Comparison of ENCODE assay signal across 8 mouse cellular contexts in genomic region chr6:51523807-51524320, GRCm38 (mm10). TPM values are rescaled to one million over a fixed set of nuclear protein-coding genes. Genes with fewer than 3 reads are reported as not detected.
DNase-seq lines count a peak whose midpoint lies in the region; ATAC-seq and TF ChIP-seq lines count a peak whose summit lies in the region.

Snx10 (plus strand) TSS chr6:51523901.

- DNase-seq in ES-E14 (ENCODE audit: low read depth, low spot score): no peak
- peak; percentile 73 for DNase-seq in forebrain, embryonic 14.5 days (ENCODE audit: low spot score)
- DNase-seq in heart, postnatal 10 days: peak; percentile 57 to 59
- peak; percentile 29 to 54 for DNase-seq in layer of hippocampus, postnatal 14 days (ENCODE audit: low spot score in 2 of 2)
- DNase-seq in lung, postnatal 10 days: peak; percentile 29
- DNase-seq in ovary, postnatal 36 days (ENCODE audit: low spot score): peak; percentile 60
- peak; percentile 43 to 52 for DNase-seq in urinary bladder, postnatal 36 days (ENCODE audit: low spot score in 2 of 2)

- peak within 1 kb of the TSS; percentile 85 for H3K27ac ChIP-seq in ES-E14 (ENCODE audit: insufficient read depth, low read depth, low read length, poor library complexity, severe bottlenecking)
- H3K27ac ChIP-seq in forebrain, embryonic 14.5 days (ENCODE audit: low read depth, low read length): peak within 1 kb of the TSS; percentile 57; the same call in 1 of the 2 replicates

- no peaks in the 10 kb centered on the region for H3K27me3 ChIP-seq in forebrain, embryonic 14.5 days (replicated peaks; ENCODE audit: control insufficient read depth, insufficient read depth, low read length)

- H3K9me3 ChIP-seq in ES-E14 (ENCODE audit: control insufficient read depth, insufficient read depth, low read depth, low read length): no peaks in the 10 kb centered on the region
- no peaks in the 10 kb centered on the region for H3K9me3 ChIP-seq in forebrain, embryonic 14.5 days (replicated peaks; ENCODE audit: control insufficient read depth, low read length)

- peak; percentile 67; the same call in 1 of the 2 replicates for ATAC-seq in cerebellum, adult (ENCODE audit: insufficient number of reproducible peaks, low FRiP score, low TSS enrichment)
- peak; percentile 76 for ATAC-seq in forebrain, embryonic 14.5 days

- no peaks in the 10 kb centered on the region for H3K36me3 ChIP-seq in ES-E14 (ENCODE audit: control insufficient read depth, insufficient read depth, low read length, poor library complexity, severe bottlenecking)
- H3K36me3 ChIP-seq in forebrain, embryonic 14.5 days (ENCODE audit: control insufficient read depth, insufficient read depth, low read length): no peaks in the 10 kb centered on the region

- intact Hi-C loops in heart, postnatal 10 days (cut with DNase I): no loop called here

- H3K9ac ChIP-seq in ES-E14 (ENCODE audit: insufficient read depth, low read depth, low read length, poor library complexity, severe bottlenecking): peak within 1 kb of the TSS; percentile 95
- H3K9ac ChIP-seq in forebrain, embryonic 14.5 days (ENCODE audit: low read length): peak within 1 kb of the TSS; percentile 79

- peak within 1 kb of the TSS; percentile 69 for H3K4me2 ChIP-seq in forebrain, embryonic 14.5 days (ENCODE audit: low read length)

- peak within 1 kb of the TSS; percentile 71 to 91 for H3K4me3 ChIP-seq in ES-E14 (ENCODE audit: insufficient read depth in 1 of 2, low read depth in 1 of 2, low read length in 2 of 2, poor library complexity in 1 of 2, severe bottlenecking in 1 of 2)
- peak within 1 kb of the TSS; percentile 70 for H3K4me3 ChIP-seq in forebrain, embryonic 14.5 days (ENCODE audit: low read depth, low read length)

- in situ Hi-C loops in ES-E14 (cut with MboI; ENCODE audit: low sequenced_read_pairs in 2 of 2, unreplicated experiment in 2 of 2): no loop called here

- H3K4me1 ChIP-seq in ES-E14 (ENCODE audit: control insufficient read depth in 2 of 2, insufficient read depth in 2 of 2, low read length in 2 of 2, poor library complexity in 1 of 2): peaks cover 0 to 5% of the 10 kb centered on the region in 2 experiments; a peak in 2 of 4 replicates
- peaks cover 6% of the 10 kb centered on the region; the same call in 1 of the 2 replicates for H3K4me1 ChIP-seq in forebrain, embryonic 14.5 days (ENCODE audit: control insufficient read depth, insufficient read depth, low read length)

- under 1% methylated on average over 47 of the region's 47 CpGs for WGBS in forebrain, embryonic 14.5 days

TF ChIP-seq in ES-E14, 5 proteins besides CTCF, POLR2A, EP300 and RAD21:
- TF ChIP-seq CHD2 (IDR thresholded peaks at IDR 0.05; ENCODE audit: low read depth, low read length): no peak
- TF ChIP-seq HCFC1 (IDR thresholded peaks at IDR 0.05; ENCODE audit: borderline replicate concordance, insufficient read depth, low read length): no peak
- peak; percentile 83; the same call in 1 of the 2 replicates for TF ChIP-seq ZNF384 (IDR thresholded peaks at IDR 0.05; ENCODE audit: low read depth, low read length)
- peak; percentile 27; the same call in 1 of the 2 replicates for TF ChIP-seq MAFK (IDR thresholded peaks at IDR 0.05; ENCODE audit: insufficient read depth, low read depth, low read length)
- no peak for TF ChIP-seq ZC3H11A (IDR thresholded peaks at IDR 0.05; ENCODE audit: borderline replicate concordance, low read depth, low read length)

RNA-seq across cellular contexts. Expression of gene Snx10, which starts in this region (rescaled TPM):
- total RNA-seq in ES-E14 (2012; rRNA removed): 20.9 and 21.2 TPM in 2 replicates
- polyA plus RNA-seq in forebrain, embryonic 14.5 days (2014; fragmentation: Nextera tagmentation; extraction: Ambion mirVana): 44.4 and 61.5 TPM in 2 replicates
- total RNA-seq in heart, postnatal 10 days (2021): 10 to 100 TPM; 10.8 to 14.7 TPM
- total RNA-seq in layer of hippocampus, postnatal 14 days (2021): 100 to 1,000 TPM; 116 to 117 TPM
